In the genomic region with DNA sequence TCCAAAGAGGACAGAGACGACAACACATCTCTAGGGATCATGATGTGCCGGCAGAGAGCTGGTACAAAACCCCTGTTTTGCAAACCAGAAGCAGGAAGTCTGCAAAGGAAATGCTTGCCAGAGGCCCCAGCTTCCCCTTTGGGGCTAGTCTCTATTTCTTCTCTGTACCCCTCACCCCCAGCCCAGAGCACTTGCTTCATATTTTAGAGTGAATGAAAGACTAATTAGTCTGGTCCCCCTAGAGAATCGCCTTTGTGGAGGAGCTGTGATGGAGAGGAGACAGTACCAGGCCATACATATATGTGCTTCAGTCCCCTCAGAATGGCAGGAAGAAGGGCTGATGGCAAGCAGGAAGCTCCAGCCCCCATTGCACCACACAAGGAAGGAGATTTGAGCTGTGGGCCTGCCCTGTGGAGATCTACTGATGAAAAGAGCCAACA, we compare ENCODE assay signal across 10 mouse cellular contexts. TPM values are rescaled to one million over a fixed set of nuclear protein-coding genes. Genes with fewer than 3 reads are reported as not detected.
DNase-seq lines count a peak whose midpoint lies in the region; ATAC-seq and TF ChIP-seq lines count a peak whose summit lies in the region.
"Had no signal": no experiment of that assay in that cellular context is flagged by ENCODE, and none has a peak within 500 bp of the region (broad histone marks: within the 10 kb centered on the region; RNA-seq: fewer than 3 reads in every experiment).

No protein-coding gene starts in this region.

- no peaks in the 10 kb centered on the region for H3K9me3 ChIP-seq in MEL (replicated peaks; ENCODE audit: insufficient read depth, low read length)
- H3K9me3 ChIP-seq in limb, embryonic 15.5 days: no peaks in the 10 kb centered on the region

- DNase-seq in layer of hippocampus, adult 9-11 months: peak; percentile 69
- no peak for DNase-seq in layer of hippocampus, adult 18-20 months (ENCODE audit: low spot score in 2 of 2)
- peak; percentile 8 for DNase-seq in MEL (ENCODE audit: low read depth, low spot score)
- peak; percentile 62 to 77 for DNase-seq in spleen, postnatal 4 days (ENCODE audit: low spot score in 2 of 2)
- no peak for DNase-seq in embryo, embryonic 9.5 days (ENCODE audit: extremely low spot score)
- DNase-seq in urinary bladder, adult 18-20 months (ENCODE audit: low spot score in 2 of 2): no peak
- no peak for DNase-seq in frontal cortex, adult 2 months (ENCODE audit: extremely low spot score in 1 of 2, low spot score in 1 of 2)
- DNase-seq: cerebellum, adult 9-11 months; gastrocnemius, postnatal 36 days had no signal

- 69% methylated on average over 3 of the region's 3 CpGs for WGBS in limb, embryonic 15.5 days

- H3K4me3 ChIP-seq in MEL (ENCODE audit: control insufficient read depth in 1 of 2, insufficient read depth in 1 of 2, low read depth in 2 of 2, low read length in 2 of 2): no peak overlapping the region
- no peak overlapping the region for H3K4me3 ChIP-seq in limb, embryonic 15.5 days

- no peak for ATAC-seq in limb, embryonic 15.5 days (ENCODE audit: insufficient number of reproducible peaks, low FRiP score, low TSS enrichment, low read depth)

- H3K4me2 ChIP-seq in limb, embryonic 15.5 days: no peak overlapping the region

- H3K4me1 ChIP-seq in MEL (ENCODE audit: control insufficient read depth in 1 of 2, insufficient read depth in 2 of 2, low read length in 2 of 2): peaks cover 0 to 9% of the 10 kb centered on the region in 2 experiments; a peak in 2 of 4 replicates
- H3K4me1 ChIP-seq in limb, embryonic 15.5 days: no peaks in the 10 kb centered on the region

- no peak overlapping the region for H3K27ac ChIP-seq in MEL (ENCODE audit: control insufficient read depth, low read depth, low read length)
- peak overlapping the region; percentile 38; the same call in 1 of the 2 replicates for H3K27ac ChIP-seq in limb, embryonic 15.5 days

- H3K27me3 ChIP-seq in MEL (ENCODE audit: control insufficient read depth in 1 of 2, insufficient read depth in 2 of 2, low read length in 2 of 2): no peaks in the 10 kb centered on the region
- H3K27me3 ChIP-seq in limb, embryonic 15.5 days: no peaks in the 10 kb centered on the region

- TF ChIP-seq POLR2A in MEL (IDR thresholded peaks at IDR 0.05; ENCODE audit: control insufficient read depth in 1 of 2, insufficient read depth in 1 of 2, low read depth in 1 of 2, low read length in 2 of 2, poor library complexity in 1 of 2): no peak

- no peak for TF ChIP-seq RAD21 in MEL (IDR thresholded peaks at IDR 0.05; ENCODE audit: low read depth, low read length)

- no peaks in the 10 kb centered on the region for H3K79me2 ChIP-seq in MEL (ENCODE audit: control insufficient read depth, insufficient read depth, low read length, poor library complexity)

- no peak for TF ChIP-seq CTCF in MEL (IDR thresholded peaks at IDR 0.05 in 2 of 3, conservative IDR thresholded peaks at IDR 0.05 in 1 of 3; ENCODE audit: control insufficient read depth in 1 of 3, insufficient read depth in 1 of 3, low read depth in 2 of 3, low read length in 3 of 3, poor library complexity in 1 of 3, severe bottlenecking in 1 of 3)

- no peak for TF ChIP-seq EP300 in MEL (IDR thresholded peaks at IDR 0.05; ENCODE audit: low read depth in 1 of 2, low read length in 2 of 2)

- H3K36me3 ChIP-seq in MEL (ENCODE audit: control insufficient read depth in 1 of 2, insufficient read depth in 2 of 2, low read length in 2 of 2): no peaks in the 10 kb centered on the region
- no peaks in the 10 kb centered on the region for H3K36me3 ChIP-seq in limb, embryonic 15.5 days

- no peak overlapping the region for H3K9ac ChIP-seq in MEL (ENCODE audit: control insufficient read depth, low read depth, low read length, poor library complexity, severe bottlenecking)
- H3K9ac ChIP-seq in limb, embryonic 15.5 days: no peak overlapping the region

TF ChIP-seq in MEL, 35 proteins besides CTCF, POLR2A, EP300 and RAD21:
- no peak for TF ChIP-seq MAFK (IDR thresholded peaks at IDR 0.05; ENCODE audit: borderline replicate concordance, low read depth, low read length)
- no peak for TF ChIP-seq E2F4 (IDR thresholded peaks at IDR 0.05; ENCODE audit: borderline replicate concordance, low read depth, low read length)
- TF ChIP-seq MYB (IDR thresholded peaks at IDR 0.05; ENCODE audit: low read depth, low read length): no peak
- TF ChIP-seq ZMIZ1 (IDR thresholded peaks at IDR 0.05; ENCODE audit: low read depth, low read length): no peak
- TF ChIP-seq CHD1 (IDR thresholded peaks at IDR 0.05; ENCODE audit: low read depth, low read length): no peak
- TF ChIP-seq GATA1 (IDR thresholded peaks at IDR 0.05; ENCODE audit: low read depth, low read length): no peak
- TF ChIP-seq USF2 (IDR thresholded peaks at IDR 0.05; ENCODE audit: borderline replicate concordance in 1 of 2, insufficient read depth in 1 of 2, low read depth in 1 of 2, low read length in 2 of 2): no peak
- TF ChIP-seq POLR2AphosphoS5 (IDR thresholded peaks at IDR 0.05; ENCODE audit: borderline replicate concordance, low read depth, low read length): no peak
- no peak for TF ChIP-seq UBTF (IDR thresholded peaks at IDR 0.05; ENCODE audit: borderline replicate concordance, insufficient read depth, low read depth, low read length)
- no peak for TF ChIP-seq SMC3 (IDR thresholded peaks at IDR 0.05; ENCODE audit: low read depth, low read length)
- no peak for TF ChIP-seq ETS1 (IDR thresholded peaks at IDR 0.05; ENCODE audit: low read depth, low read length)
- TF ChIP-seq TCF12 (IDR thresholded peaks at IDR 0.05; ENCODE audit: low read depth, low read length): no peak
- no peak for TF ChIP-seq MAZ (IDR thresholded peaks at IDR 0.05; ENCODE audit: low read depth, low read length)
- no peak for TF ChIP-seq JUND (IDR thresholded peaks at IDR 0.05; ENCODE audit: low read depth, low read length)
- no peak for TF ChIP-seq MXI1 (IDR thresholded peaks at IDR 0.05; ENCODE audit: low read depth, low read length)
- TF ChIP-seq SIN3A (IDR thresholded peaks at IDR 0.05; ENCODE audit: low read length): no peak
- no peak for TF ChIP-seq MYC (IDR thresholded peaks at IDR 0.05; ENCODE audit: low read depth, low read length)
- no peak for TF ChIP-seq RCOR1 (IDR thresholded peaks at IDR 0.05; ENCODE audit: low read depth, low read length)
- no peak for TF ChIP-seq ZC3H11A (IDR thresholded peaks at IDR 0.05; ENCODE audit: low read depth, low read length)
TF ChIP-seq in MEL: peak in this region for 0.

RNA-seq across cellular contexts. Expression of gene Rassf2, which starts 10.7 kb away (rescaled TPM):
- 10 to 100 TPM; 45.5 to 52.1 TPM for total RNA-seq in layer of hippocampus, adult 18-20 months (2021)
- 0.59 and 0.69 TPM in 2 replicates for total RNA-seq in MEL (2012; rRNA removed)
- 1 to 10 TPM in 1 of 2 experiments, not detected in 1; 4.1 TPM for polyA plus RNA-seq in MEL (2012; ENCODE audit: insufficient read depth in 1 of 2, insufficient read length in 2 of 2, low read depth in 1 of 2, low replicate concordance in 2 of 2, missing spikeins in 1 of 2)
- polyA plus RNA-seq in limb, embryonic 15.5 days (2015; fragmentation: Nextera tagmentation; extraction: Ambion mirVana): 16.2 and 18.4 TPM in 2 replicates
- 31.4 and 35.8 TPM in 2 replicates for polyA plus RNA-seq in frontal cortex, adult 2 months (2012; rRNA removed)

Comparison
In these comparisons a context has a peak if more than half of its experiments do, and no peak if none do; other contexts are left out.
1. DNase-seq: peak in layer of hippocampus, adult 9-11 months (single experiment), MEL (single experiment) and spleen, postnatal 4 days (2 of 2); none in layer of hippocampus, adult 18-20 months (0 of 2), embryo, embryonic 9.5 days (single experiment), urinary bladder, adult 18-20 months (0 of 2) and frontal cortex, adult 2 months (0 of 2).